In the genomic region with DNA sequence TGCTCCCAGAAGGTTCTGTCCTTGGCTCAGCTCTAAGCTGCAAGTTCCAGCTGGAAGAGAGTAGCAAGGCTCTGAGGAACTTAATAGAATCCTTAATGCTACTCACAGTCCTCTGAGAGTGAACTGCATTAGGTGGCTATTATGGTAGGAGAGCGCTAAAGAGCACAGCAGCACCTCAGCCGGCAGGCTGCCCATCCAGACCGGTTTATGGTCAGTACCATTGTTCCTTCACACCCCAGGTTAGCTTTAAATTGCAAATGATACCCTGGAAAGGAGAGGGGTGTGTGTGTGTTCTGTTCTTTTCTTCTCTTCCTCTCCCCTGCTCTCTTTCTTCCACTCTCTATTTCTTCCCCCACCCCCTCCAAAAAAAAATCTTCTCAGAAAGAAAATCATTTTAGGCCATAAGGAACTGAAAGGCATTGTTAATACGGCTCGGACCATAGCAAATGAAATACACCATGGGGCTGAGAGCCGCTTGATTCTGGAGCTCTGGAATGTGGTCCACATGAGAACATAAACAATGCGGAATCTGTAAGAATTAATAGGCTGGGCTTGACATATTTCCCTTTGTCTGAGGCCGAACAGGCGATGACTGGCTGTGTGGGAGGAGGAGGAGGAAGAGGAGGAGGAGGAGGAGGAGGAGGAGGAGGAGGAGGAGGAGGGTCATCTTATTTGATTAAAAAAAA, we compare ENCODE assay signal across 18 mouse cellular contexts.
DNase-seq lines count a peak whose midpoint lies in the region; ATAC-seq and TF ChIP-seq lines count a peak whose summit lies in the region.
"Had no signal": no experiment of that assay in that cellular context is flagged by ENCODE, and none has a peak within 500 bp of the region (broad histone marks: within the 10 kb centered on the region; RNA-seq: fewer than 3 reads in every experiment).

No protein-coding gene starts in this region.

- no peak for TF ChIP-seq CTCF in lung, embryonic 14.5 days (IDR thresholded peaks at IDR 0.05; ENCODE audit: low read depth)

- peak overlapping the region; percentile 26; the same call in 1 of the 2 replicates for H3K27ac ChIP-seq in lung, embryonic 14.5 days (ENCODE audit: low read depth)
- H3K27ac ChIP-seq: kidney, embryonic 15.5 days had no signal

- 8% methylated on average over 9 of the region's 9 CpGs for WGBS in lung, embryonic 14.5 days

- H3K9ac ChIP-seq in lung, embryonic 14.5 days: no peak overlapping the region
- H3K9ac ChIP-seq: kidney, embryonic 15.5 days had no signal

- no peaks in the 10 kb centered on the region for H3K9me3 ChIP-seq in lung, embryonic 14.5 days (ENCODE audit: low read depth, low read length)
- H3K9me3 ChIP-seq: forebrain, embryonic 10.5 days; kidney, embryonic 15.5 days had no signal

- no peak overlapping the region for H3K4me3 ChIP-seq in lung, embryonic 14.5 days (ENCODE audit: low read depth, low read length)
- H3K4me3 ChIP-seq: forebrain, embryonic 10.5 days; kidney, embryonic 15.5 days had no signal

- peak; percentile 83; the same call in 1 of the 2 replicates for ATAC-seq in lung, embryonic 14.5 days (ENCODE audit: insufficient read depth)
- ATAC-seq in activated CD4-positive, CD25-positive, alpha-beta regulatory T cell, adult 4 months: no peak
- ATAC-seq: CD4-positive, CD25-positive, alpha-beta regulatory T cell, adult 4 months; Patski had no signal

- peak; percentile 76 for DNase-seq in lung, embryonic 14.5 days
- DNase-seq in lung, postnatal 25 days (ENCODE audit: low spot score): no peak
- peak; percentile 47 for DNase-seq in ES-CJ7 (ENCODE audit: low read depth, low spot score)
- DNase-seq in embryo, embryonic 10 days (ENCODE audit: low spot score): peak; percentile 44
- peak; percentile 35 for DNase-seq in forelimb bud, embryonic 11.5 days (ENCODE audit: low read depth, low spot score)
- DNase-seq in spleen, postnatal 10 days (ENCODE audit: low spot score in 2 of 2): no peak
- no peak for DNase-seq in thymus, postnatal 14 days
- DNase-seq: adrenal gland, postnatal 10 days; cerebellum, postnatal 36 days; heart, adult 18-20 months; heart, postnatal 14 days; liver; thymus, adult 18-20 months had no signal

- peaks cover 12% of the 10 kb centered on the region; the same call in 1 of the 2 replicates for H3K4me1 ChIP-seq in lung, embryonic 14.5 days (ENCODE audit: insufficient read depth)

- H3K27me3 ChIP-seq in lung, embryonic 14.5 days (ENCODE audit: insufficient read depth, low read length): no peaks in the 10 kb centered on the region
- H3K27me3 ChIP-seq: Patski had no signal

- peak overlapping the region; percentile 27; the same call in 1 of the 2 replicates for H3K4me2 ChIP-seq in lung, embryonic 14.5 days
- H3K4me2 ChIP-seq: kidney, embryonic 15.5 days had no signal

- no peaks in the 10 kb centered on the region for H3K36me3 ChIP-seq in lung, embryonic 14.5 days (ENCODE audit: insufficient read depth)
- H3K36me3 ChIP-seq: forebrain, embryonic 10.5 days; kidney, embryonic 15.5 days had no signal

Comparison
In these comparisons a context has a peak if more than half of its experiments do, and no peak if none do; other contexts are left out.
1. DNase-seq: peak in lung, embryonic 14.5 days (single experiment), ES-CJ7 (single experiment), embryo, embryonic 10 days (single experiment) and forelimb bud, embryonic 11.5 days (single experiment); none in lung, postnatal 25 days (single experiment), spleen, postnatal 10 days (0 of 2) and thymus, postnatal 14 days (single experiment).